Comparison of ENCODE assay signal across 27 mouse cellular contexts in genomic region chr5:98201606-98202005, GRCm38 (mm10). TPM values are rescaled to one million over a fixed set of nuclear protein-coding genes. Genes with fewer than 3 reads are reported as not detected.
DNase-seq lines count a peak whose midpoint lies in the region; ATAC-seq and TF ChIP-seq lines count a peak whose summit lies in the region.
"Had no signal": no experiment of that assay in that cellular context is flagged by ENCODE, and none has a peak within 500 bp of the region (broad histone marks: within the 10 kb centered on the region; RNA-seq: fewer than 3 reads in every experiment).

No protein-coding gene starts in this region.

- H3K36me3 ChIP-seq in forebrain, embryonic 14.5 days (ENCODE audit: control insufficient read depth, insufficient read depth, low read length), result no peaks in the 10 kb centered on the region
- no peaks in the 10 kb centered on the region for H3K36me3 ChIP-seq in forebrain, embryonic 15.5 days
- H3K36me3 ChIP-seq in lung, embryonic 14.5 days (ENCODE audit: insufficient read depth), result no peaks in the 10 kb centered on the region
- no peaks in the 10 kb centered on the region for H3K36me3 ChIP-seq in midbrain, embryonic 14.5 days (ENCODE audit: control insufficient read depth, insufficient read depth, low read length)
- H3K36me3 ChIP-seq in midbrain, embryonic 13.5 days, result no peaks in the 10 kb centered on the region
- H3K36me3 ChIP-seq: embryonic facial prominence, embryonic 13.5 days; embryonic facial prominence, embryonic 15.5 days; forebrain, embryonic 10.5 days; forebrain, embryonic 12.5 days; G1E had no signal

- H3K9ac ChIP-seq in forebrain, embryonic 14.5 days (ENCODE audit: low read length), result no peak overlapping the region
- no peak overlapping the region for H3K9ac ChIP-seq in forebrain, embryonic 15.5 days (replicated peaks)
- no peak overlapping the region for H3K9ac ChIP-seq in lung, embryonic 14.5 days
- H3K9ac ChIP-seq in midbrain, embryonic 14.5 days (replicated peaks; ENCODE audit: low read length), result no peak overlapping the region
- H3K9ac ChIP-seq in midbrain, embryonic 13.5 days (replicated peaks), result no peak overlapping the region
- H3K9ac ChIP-seq: embryonic facial prominence, embryonic 13.5 days; embryonic facial prominence, embryonic 15.5 days; forebrain, embryonic 12.5 days had no signal

- H3K4me2 ChIP-seq in forebrain, embryonic 14.5 days (ENCODE audit: low read length), result no peak overlapping the region
- no peak overlapping the region for H3K4me2 ChIP-seq in forebrain, embryonic 15.5 days (replicated peaks)
- no peak overlapping the region for H3K4me2 ChIP-seq in lung, embryonic 14.5 days
- H3K4me2 ChIP-seq in midbrain, embryonic 14.5 days (ENCODE audit: low read length), result no peak overlapping the region
- H3K4me2 ChIP-seq in midbrain, embryonic 13.5 days (replicated peaks), result no peak overlapping the region
- H3K4me2 ChIP-seq: embryonic facial prominence, embryonic 13.5 days; embryonic facial prominence, embryonic 15.5 days; forebrain, embryonic 12.5 days had no signal

- no peaks in the 10 kb centered on the region for H3K27me3 ChIP-seq in forebrain, embryonic 14.5 days (replicated peaks; ENCODE audit: control insufficient read depth, insufficient read depth, low read length)
- no peaks in the 10 kb centered on the region for H3K27me3 ChIP-seq in forebrain, embryonic 15.5 days
- no peaks in the 10 kb centered on the region for H3K27me3 ChIP-seq in lung, embryonic 14.5 days (ENCODE audit: insufficient read depth, low read length)
- H3K27me3 ChIP-seq in midbrain, embryonic 14.5 days (ENCODE audit: control insufficient read depth, insufficient read depth, low read length), result no peaks in the 10 kb centered on the region
- H3K27me3 ChIP-seq in midbrain, embryonic 13.5 days, result peaks cover 2% of the 10 kb centered on the region; the same call in 1 of the 2 replicates
- H3K27me3 ChIP-seq: CH12.LX had no signal

- DNase-seq in forebrain, embryonic 14.5 days (ENCODE audit: low spot score), result peak; percentile 78
- peak; percentile 64 for DNase-seq in lung, embryonic 14.5 days
- no peak for DNase-seq in lung, postnatal 36 days
- DNase-seq in midbrain, embryonic 14.5 days, result peak; percentile 68
- DNase-seq: adrenal gland, adult 8-10 months; adrenal gland, postnatal 14 days; adrenal gland, postnatal 36 days; B cell, adult 2 months; cerebellum, adult 11 months; cerebellum, adult 18-20 months; cerebellum, adult 8-10 months; cerebellum, adult 9-11 months; cerebellum, postnatal 14 days; cerebellum, postnatal 36 days; embryo, embryonic 11 days had no signal

- WGBS in forebrain, embryonic 14.5 days, result 41% methylated on average over 3 of the region's 3 CpGs
- WGBS in forebrain, embryonic 15.5 days, result 33% methylated on average over 3 of the region's 3 CpGs
- WGBS in lung, embryonic 14.5 days, result 69% methylated on average over 3 of the region's 3 CpGs
- WGBS in midbrain, embryonic 14.5 days, result 52% methylated on average over 3 of the region's 3 CpGs
- WGBS in midbrain, embryonic 13.5 days, result 62% methylated on average over 3 of the region's 3 CpGs

- ATAC-seq in forebrain, embryonic 14.5 days, result peak; percentile 34; the same call in 1 of the 2 replicates
- ATAC-seq in forebrain, embryonic 15.5 days (replicated peaks), result no peak
- ATAC-seq in lung, embryonic 14.5 days (ENCODE audit: insufficient read depth), result no peak
- ATAC-seq in midbrain, embryonic 14.5 days (ENCODE audit: low FRiP score, low TSS enrichment), result no peak
- ATAC-seq in midbrain, embryonic 13.5 days, result no peak
- ATAC-seq: activated CD4-positive, CD25-positive, alpha-beta regulatory T cell, adult 4 months; CD4-positive, CD25-positive, alpha-beta regulatory T cell, adult 4 months; Patski had no signal

- H3K27ac ChIP-seq in forebrain, embryonic 14.5 days (ENCODE audit: low read depth, low read length), result no peak overlapping the region
- H3K27ac ChIP-seq in forebrain, embryonic 15.5 days (replicated peaks), result no peak overlapping the region
- H3K27ac ChIP-seq in lung, embryonic 14.5 days (ENCODE audit: low read depth), result no peak overlapping the region
- no peak overlapping the region for H3K27ac ChIP-seq in midbrain, embryonic 14.5 days (replicated peaks; ENCODE audit: low read depth, low read length)
- H3K27ac ChIP-seq in midbrain, embryonic 13.5 days, result no peak overlapping the region
- H3K27ac ChIP-seq: embryonic facial prominence, embryonic 13.5 days; embryonic facial prominence, embryonic 15.5 days; forebrain, embryonic 10.5 days; forebrain, embryonic 12.5 days had no signal

- TF ChIP-seq CTCF in lung, embryonic 14.5 days (IDR thresholded peaks at IDR 0.05; ENCODE audit: low read depth), result no peak

- H3K4me1 ChIP-seq in forebrain, embryonic 14.5 days (ENCODE audit: control insufficient read depth, insufficient read depth, low read length), result no peaks in the 10 kb centered on the region
- no peaks in the 10 kb centered on the region for H3K4me1 ChIP-seq in forebrain, embryonic 15.5 days
- H3K4me1 ChIP-seq in lung, embryonic 14.5 days (ENCODE audit: insufficient read depth), result no peaks in the 10 kb centered on the region
- H3K4me1 ChIP-seq in midbrain, embryonic 14.5 days (ENCODE audit: control insufficient read depth, insufficient read depth, low read length), result no peaks in the 10 kb centered on the region
- H3K4me1 ChIP-seq in midbrain, embryonic 13.5 days (replicated peaks), result no peaks in the 10 kb centered on the region
- H3K4me1 ChIP-seq: embryonic facial prominence, embryonic 13.5 days; embryonic facial prominence, embryonic 15.5 days; forebrain, embryonic 12.5 days had no signal

- no peak overlapping the region for H3K4me3 ChIP-seq in forebrain, embryonic 14.5 days (ENCODE audit: low read depth, low read length)
- H3K4me3 ChIP-seq in forebrain, embryonic 15.5 days, result no peak overlapping the region
- no peak overlapping the region for H3K4me3 ChIP-seq in lung, embryonic 14.5 days (ENCODE audit: low read depth, low read length)
- H3K4me3 ChIP-seq in midbrain, embryonic 14.5 days (replicated peaks; ENCODE audit: low read depth, low read length), result no peak overlapping the region
- H3K4me3 ChIP-seq in midbrain, embryonic 13.5 days (replicated peaks), result no peak overlapping the region
- H3K4me3 ChIP-seq: embryonic facial prominence, embryonic 13.5 days; embryonic facial prominence, embryonic 15.5 days; erythroblast, embryonic 14.5 days; forebrain, embryonic 10.5 days; forebrain, embryonic 12.5 days had no signal

- no peaks in the 10 kb centered on the region for H3K9me3 ChIP-seq in forebrain, embryonic 14.5 days (replicated peaks; ENCODE audit: control insufficient read depth, low read length)
- no peaks in the 10 kb centered on the region for H3K9me3 ChIP-seq in forebrain, embryonic 15.5 days
- H3K9me3 ChIP-seq in lung, embryonic 14.5 days (ENCODE audit: low read depth, low read length), result no peaks in the 10 kb centered on the region
- no peaks in the 10 kb centered on the region for H3K9me3 ChIP-seq in midbrain, embryonic 14.5 days (ENCODE audit: control insufficient read depth, low read length)
- no peaks in the 10 kb centered on the region for H3K9me3 ChIP-seq in midbrain, embryonic 13.5 days
- H3K9me3 ChIP-seq: embryonic facial prominence, embryonic 13.5 days; embryonic facial prominence, embryonic 15.5 days; forebrain, embryonic 10.5 days; forebrain, embryonic 12.5 days had no signal

RNA-seq across cellular contexts. Expression of gene Prdm8, which starts 34.6 kb away (rescaled TPM):
- polyA plus RNA-seq in forebrain, embryonic 14.5 days (2014; fragmentation: Nextera tagmentation; extraction: Ambion mirVana), result 5.0 and 6.7 TPM in 2 replicates
- polyA plus RNA-seq in forebrain, embryonic 15.5 days (2015; fragmentation: Nextera tagmentation; extraction: Ambion mirVana), result 7.9 and 8.7 TPM in 2 replicates
- 1.1 and 1.7 TPM in 2 replicates for polyA plus RNA-seq in lung, embryonic 14.5 days (2014; fragmentation: Nextera tagmentation; extraction: Ambion mirVana)
- polyA plus RNA-seq in midbrain, embryonic 14.5 days (2014; fragmentation: Nextera tagmentation; extraction: Ambion mirVana), result 3.5 and 4.4 TPM in 2 replicates
- 2.0 and 2.5 TPM in 2 replicates for polyA plus RNA-seq in midbrain, embryonic 13.5 days (2015; fragmentation: Nextera tagmentation; extraction: Ambion mirVana)
- polyA plus RNA-seq: activated CD4-positive, CD25-positive, alpha-beta regulatory T cell, adult 4 months; CD4-positive, CD25-positive, alpha-beta regulatory T cell, adult 4 months; G1E had no signal

RNA-seq across cellular contexts. Expression of gene Fgf5, which starts 52.4 kb away (rescaled TPM):
- 0.29 and 0.78 TPM in 2 replicates for polyA plus RNA-seq in forebrain, embryonic 14.5 days (2014; fragmentation: Nextera tagmentation; extraction: Ambion mirVana)
- polyA plus RNA-seq in forebrain, embryonic 15.5 days (2015; fragmentation: Nextera tagmentation; extraction: Ambion mirVana), result 0.59 and 0.79 TPM in 2 replicates
- 0.74 and 0.88 TPM in 2 replicates for polyA plus RNA-seq in lung, embryonic 14.5 days (2014; fragmentation: Nextera tagmentation; extraction: Ambion mirVana)
- 1.1 and 1.4 TPM in 2 replicates for polyA plus RNA-seq in midbrain, embryonic 14.5 days (2014; fragmentation: Nextera tagmentation; extraction: Ambion mirVana)
- polyA plus RNA-seq in midbrain, embryonic 13.5 days (2015; fragmentation: Nextera tagmentation; extraction: Ambion mirVana), result 0.99 and 1.3 TPM in 2 replicates
- polyA plus RNA-seq: activated CD4-positive, CD25-positive, alpha-beta regulatory T cell, adult 4 months; CD4-positive, CD25-positive, alpha-beta regulatory T cell, adult 4 months; erythroblast, embryonic 14.5 days; forebrain, embryonic 10.5 days; G1E had no signal
